Mouse (Mus musculus): ENCODE data around the gene Slc7a14. TPM values are rescaled to one million over a fixed set of nuclear protein-coding genes. Genes with fewer than 3 reads are reported as not detected.
"Not testable (repeated sequence)": the region's sequence is repeated elsewhere in the genome, so short reads cannot be mapped to it uniquely, and the experiment has no call there.

Gene Slc7a14
- under 1 TPM; 0.03 to 0.11 TPM for total RNA-seq (2021)

GRCm38 (mm10) chr3:31309934-31310787, at the start of gene Slc7a14:
Gene Slc7a14, minus strand, starts transcription at chr3:31310378.
- no peak for DNase-seq
- intact Hi-C loops (cut with DNase I) = no loop called here

- intact Hi-C loops (cut with DNase I) = no loop called here
- DNase-seq = no peak
Observed at GRCm38 (mm10) chr3:31346540-31346939, 36.4 kb upstream of the Slc7a14 start.

DNA sequence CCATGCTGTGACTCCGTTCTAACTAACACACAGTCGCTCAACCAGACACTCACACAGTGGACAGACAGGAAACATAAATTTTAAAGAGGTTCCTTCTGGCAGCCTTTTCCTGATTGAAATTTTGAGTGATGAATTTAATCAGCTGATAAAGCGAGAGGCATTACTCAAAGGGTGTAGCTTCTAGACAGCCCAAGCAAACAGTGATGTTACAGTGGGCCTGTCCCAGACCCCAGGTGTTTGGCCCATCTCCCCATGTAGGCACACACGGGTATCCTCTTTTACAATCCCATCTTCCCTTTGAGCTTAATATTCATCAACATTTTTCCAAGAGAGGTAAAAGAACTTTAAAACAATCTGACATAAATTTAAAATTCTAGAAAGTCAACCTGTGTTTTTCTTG, 35.6 kb upstream of the Slc7a14 start:
- no peak for DNase-seq
- intact Hi-C loops (cut with DNase I) = no loop called here

DNA sequence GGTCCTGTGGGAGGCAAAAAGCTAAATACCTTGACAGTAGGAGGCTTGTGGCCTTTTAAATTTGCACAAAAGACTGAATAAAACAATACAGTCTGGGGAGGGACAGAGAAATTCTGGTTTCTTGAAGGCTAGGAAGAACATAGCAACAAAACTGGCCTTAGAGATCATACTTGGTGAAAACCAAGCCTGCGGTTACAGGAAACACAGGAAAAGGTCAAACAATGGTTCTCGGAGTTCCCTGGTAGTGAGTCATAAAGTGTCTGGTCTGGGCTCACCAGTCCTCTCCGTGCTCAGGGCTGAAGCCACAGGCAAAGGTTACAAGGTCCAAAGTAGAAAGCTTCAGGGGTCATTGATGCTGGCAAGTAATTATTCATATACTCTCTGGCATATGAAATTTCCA, 29.1 kb upstream of the Slc7a14 start:
- intact Hi-C loops (cut with DNase I) = no loop called here
- no peak for DNase-seq

DNA sequence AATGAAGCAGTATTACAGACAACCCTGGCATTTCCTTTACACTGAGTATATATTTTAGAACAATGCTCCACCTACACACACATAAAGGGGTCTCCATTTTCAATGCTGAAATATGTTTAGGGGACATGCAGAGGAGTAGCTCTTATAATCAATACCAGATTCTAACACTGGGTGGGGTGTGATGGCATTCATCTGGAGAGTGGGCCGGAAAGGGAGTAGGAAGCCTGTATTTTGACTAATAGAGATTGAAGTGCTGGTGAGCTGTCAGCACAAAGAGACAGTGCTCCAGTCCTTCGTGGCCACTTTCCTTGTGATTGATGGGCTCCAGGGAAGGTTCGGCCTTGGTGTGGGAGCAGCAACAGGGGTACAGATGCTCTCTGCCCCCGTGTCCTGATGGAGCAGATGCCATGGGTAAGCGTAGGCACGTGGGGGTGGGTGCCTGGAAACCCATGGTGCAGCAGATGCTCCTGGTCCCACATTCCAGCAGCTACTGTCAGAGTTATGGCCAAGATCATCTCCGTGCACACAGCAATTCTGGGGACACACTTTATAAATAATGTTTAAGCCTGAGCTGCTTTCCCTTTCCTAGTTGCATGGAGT, 18.2 kb upstream of the Slc7a14 start:
- intact Hi-C loops (cut with DNase I) = no loop called here
- DNase-seq = no peak

DNA sequence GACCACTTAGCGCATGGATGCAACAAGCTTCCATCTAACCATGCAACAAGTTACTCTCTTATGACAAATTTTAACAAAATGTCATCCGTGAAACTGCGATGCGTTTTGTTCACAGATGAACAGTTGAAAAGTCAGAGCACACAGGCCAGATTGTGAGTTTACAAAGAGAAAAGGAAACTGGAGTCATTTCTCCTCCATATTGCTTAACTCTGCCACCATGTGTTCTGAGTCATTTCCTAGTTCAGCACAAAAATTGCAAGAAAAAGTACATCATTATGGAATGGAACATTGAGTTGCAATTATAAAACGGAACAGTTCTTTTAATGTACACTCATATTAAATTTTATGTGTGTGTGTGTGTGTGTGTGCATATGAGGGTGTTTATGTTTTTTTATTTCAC, 17.6 kb upstream of the Slc7a14 start:
- no peak for DNase-seq
- intact Hi-C loops (cut with DNase I) = no loop called here

DNA sequence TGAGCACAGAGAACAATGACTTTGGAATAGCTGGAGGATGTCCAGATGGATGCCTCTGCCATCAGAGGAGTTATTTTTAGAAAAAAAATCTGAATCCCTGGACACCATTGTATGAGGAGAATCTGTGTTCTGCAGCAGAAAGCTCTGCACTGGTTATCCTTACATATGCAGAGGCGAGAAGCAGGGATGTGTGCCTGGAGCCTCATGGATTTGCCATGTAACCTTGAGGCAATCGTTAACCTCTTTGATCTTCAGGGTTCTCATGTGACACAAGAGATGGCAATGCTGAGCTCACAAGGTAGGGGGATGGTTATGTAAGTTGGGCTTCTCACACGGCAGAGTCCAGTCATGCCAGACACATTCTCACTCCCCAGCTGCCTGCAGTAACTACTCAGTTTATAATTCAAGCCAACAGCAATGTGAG, 14.1 kb upstream of the Slc7a14 start:
- intact Hi-C loops (cut with DNase I) = no loop called here
- no peak for DNase-seq

- intact Hi-C loops (cut with DNase I) = no loop called here
Observed at GRCm38 (mm10) chr3:31309371-31309933, 726 bp downstream of the Slc7a14 start.

DNA sequence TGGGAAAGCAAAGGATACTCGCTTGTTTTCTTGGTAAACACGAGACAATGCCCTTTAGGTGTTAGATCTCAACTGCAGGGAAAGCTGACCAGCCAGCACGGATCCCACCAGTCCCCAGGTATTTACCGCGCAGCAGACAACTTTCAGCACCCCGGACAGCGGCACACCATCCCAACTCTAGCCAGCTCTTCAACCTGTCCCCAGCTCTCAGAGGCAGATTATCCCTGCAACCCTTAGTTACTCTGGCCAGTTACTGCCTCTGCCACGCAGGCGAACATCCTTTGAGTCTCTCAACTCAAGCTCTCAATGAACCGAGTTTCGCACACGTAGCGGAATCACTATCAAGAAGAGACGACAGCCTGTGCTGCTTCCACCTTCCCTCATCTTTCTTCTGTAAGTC, 1.3 kb downstream of the Slc7a14 start:
- intact Hi-C loops (cut with DNase I) = no loop called here
- DNase-seq = peak; percentile 13 to 45

More at GRCm38 (mm10) chr3:31309371-31309933, 726 bp downstream of the Slc7a14 start:
- no peak for DNase-seq

DNA sequence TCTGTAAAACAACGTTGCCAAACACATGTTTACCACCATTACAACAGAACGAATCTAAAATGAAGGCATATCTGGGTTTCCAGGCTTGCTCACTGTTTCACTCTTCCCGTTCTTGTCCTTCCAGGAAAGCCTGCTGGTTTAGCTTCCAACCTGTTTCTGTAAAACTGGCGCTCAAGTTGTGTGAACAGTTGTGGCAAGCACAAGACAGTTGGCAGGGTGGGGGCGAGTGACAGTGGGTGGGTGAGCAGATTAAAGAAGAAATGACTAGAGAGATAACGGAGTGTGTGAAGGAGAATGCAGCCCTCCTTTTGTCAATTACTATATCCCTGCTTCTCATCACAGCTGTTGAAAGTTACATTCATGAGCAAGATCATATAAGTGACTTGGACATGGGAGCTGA, 2.2 kb downstream of the Slc7a14 start:
- intact Hi-C loops (cut with DNase I) = no loop called here
- DNase-seq = no peak

DNA sequence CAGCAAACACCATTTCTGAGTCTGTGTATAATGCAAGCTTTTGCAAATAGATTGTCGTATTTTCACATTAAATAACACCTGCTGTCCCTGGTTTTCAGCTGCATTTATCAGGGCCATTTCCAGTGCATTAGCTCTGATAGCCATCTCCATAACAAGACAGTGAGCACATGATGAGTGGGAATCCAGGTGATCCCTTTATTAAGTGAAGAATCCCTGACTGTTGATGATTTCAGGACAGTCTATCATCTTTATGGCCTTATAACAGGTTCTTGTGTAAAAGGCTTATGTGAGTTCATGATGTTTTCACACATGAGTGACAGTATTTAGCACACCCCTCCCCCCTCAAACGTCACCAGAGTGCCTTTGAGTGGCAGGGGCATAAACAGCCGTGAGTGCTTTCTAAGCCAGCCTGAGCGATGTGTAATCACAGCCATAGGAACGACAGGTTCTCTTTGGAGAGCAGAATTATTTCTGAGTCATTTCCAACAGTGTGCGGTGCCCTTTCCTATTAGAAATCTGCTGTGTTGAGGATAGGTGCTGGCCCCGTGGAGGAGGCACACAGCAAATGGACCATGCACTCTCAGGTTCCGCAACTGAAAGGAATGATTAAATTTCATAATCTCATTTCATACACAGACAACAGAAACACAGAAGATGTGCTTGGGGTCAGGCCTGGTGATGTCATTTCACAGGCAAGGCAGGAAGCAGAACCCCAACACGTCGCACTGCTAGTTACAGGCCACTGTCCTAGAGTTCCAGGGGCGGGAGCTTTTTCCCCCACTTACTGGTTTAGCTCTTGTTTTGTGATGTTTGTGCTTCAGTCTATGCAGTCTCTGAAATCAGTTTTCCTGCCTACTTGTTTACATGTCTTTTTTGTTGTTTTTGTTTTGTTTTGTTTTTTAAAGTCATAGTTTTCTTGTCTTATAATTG, 18.2 kb downstream of the Slc7a14 start:
- DNase-seq = no peak

GRCm38 (mm10) chr3:31287421-31287948, 22.7 kb downstream of the Slc7a14 start:
- intact Hi-C loops (cut with DNase I) = no loop called here
- no peak for DNase-seq

More for the DNA sequence above, 18.2 kb downstream of the Slc7a14 start:
- intact Hi-C loops (cut with DNase I) = no loop called here

DNA sequence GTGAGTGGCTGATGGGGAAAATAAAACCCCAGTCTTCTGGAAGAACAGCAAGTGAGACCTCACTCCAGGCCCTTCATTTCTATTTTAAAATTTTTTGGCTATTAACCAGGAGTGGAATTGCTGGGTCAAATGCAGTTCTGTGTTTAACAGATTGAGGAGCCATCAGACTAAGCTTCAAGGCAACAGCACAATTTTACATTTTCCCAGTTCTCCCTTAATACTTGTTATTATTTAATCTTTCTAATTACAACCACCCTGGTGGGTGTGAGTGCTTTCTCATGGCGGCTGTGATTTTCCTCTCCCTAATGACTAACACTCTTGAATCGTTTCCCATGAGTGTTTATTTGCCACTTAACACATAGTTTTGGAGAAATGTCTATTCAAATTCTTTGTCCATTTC, 29.1 kb downstream of the Slc7a14 start:
- DNase-seq = no peak
- intact Hi-C loops (cut with DNase I) = no loop called here

GRCm38 (mm10) chr3:31274875-31275274, 35.3 kb downstream of the Slc7a14 start:
- DNase-seq = no peak
- intact Hi-C loops (cut with DNase I) = no loop called here

DNA sequence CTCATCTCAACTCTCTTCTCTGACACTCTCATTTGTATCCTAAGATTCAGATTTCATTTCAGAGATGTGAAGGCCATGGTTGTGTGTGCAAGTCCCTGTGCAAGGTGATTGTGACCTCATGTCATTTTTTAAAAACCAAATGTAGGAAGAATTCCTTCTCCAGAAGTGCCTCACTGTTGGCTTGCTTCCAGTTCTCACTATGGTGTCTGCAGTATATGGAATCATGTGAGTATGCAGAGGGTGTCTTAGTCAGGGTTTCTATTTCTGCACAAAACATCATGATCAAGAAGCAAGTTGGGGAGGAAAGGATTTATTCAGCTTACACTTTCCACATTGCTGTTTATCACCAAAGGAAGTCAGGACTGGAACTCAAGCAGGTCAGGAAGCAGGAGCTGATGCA, 36.9 kb downstream of the Slc7a14 start:
- intact Hi-C loops (cut with DNase I); DNase-seq: not testable (repeated sequence)

DNA sequence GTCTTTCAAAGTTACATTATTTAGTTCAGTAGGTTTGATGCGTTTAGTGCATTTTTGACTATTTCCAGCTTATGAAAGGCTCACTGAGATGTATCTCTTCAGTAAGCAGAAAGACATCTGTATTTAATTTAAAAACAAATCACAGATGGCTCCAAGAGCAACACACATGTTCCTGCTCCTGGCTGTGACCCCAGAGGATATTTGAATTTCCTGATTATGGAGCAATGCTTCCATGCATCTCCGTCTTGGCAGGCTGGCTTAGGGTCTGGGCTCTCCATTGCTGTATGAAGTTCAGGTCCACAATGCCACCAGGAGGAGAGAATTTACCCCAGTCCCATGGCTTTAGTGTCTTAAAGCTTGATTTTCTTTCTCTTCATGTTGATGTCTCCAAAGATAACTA, 37.5 kb downstream of the Slc7a14 start:
- intact Hi-C loops (cut with DNase I) = no loop called here
- DNase-seq = no peak

DNA sequence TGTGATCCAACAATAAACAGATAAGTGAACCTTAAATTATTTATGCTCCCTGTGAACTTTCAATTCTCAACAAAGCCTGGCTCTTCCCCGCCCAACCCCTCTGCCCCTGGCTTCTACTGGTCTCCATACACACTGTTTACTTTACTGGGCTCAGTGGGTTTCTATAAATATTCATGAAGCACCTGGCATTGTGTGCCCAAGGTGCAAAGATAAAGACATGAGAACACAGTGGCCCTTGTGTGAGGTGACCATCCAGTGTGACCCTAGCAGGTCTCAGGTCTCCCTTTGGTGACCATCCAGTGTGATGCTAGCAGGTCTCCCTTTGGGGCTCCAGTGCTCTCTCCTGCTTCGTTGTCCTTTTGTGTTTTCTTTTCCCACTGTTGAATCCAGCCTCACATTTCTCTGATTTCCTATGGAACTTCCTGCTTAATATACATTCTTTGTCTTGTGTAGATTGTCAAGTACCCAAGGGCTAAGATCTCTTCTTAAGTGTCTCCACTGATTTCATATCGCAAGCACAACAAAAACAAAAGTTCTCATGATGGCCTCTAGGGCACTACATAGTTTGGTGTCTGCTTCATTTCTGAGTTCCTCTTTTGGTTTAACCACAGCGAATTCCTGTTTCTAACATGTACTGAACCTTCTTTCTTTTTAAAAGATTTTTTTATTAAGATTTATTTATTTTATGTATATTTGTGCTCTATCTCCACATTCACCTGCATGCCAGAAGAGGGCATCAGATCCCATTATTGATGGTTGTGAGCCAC, 40.4 kb downstream of the Slc7a14 start:
- DNase-seq = no peak
- intact Hi-C loops (cut with DNase I) = no loop called here

DNA sequence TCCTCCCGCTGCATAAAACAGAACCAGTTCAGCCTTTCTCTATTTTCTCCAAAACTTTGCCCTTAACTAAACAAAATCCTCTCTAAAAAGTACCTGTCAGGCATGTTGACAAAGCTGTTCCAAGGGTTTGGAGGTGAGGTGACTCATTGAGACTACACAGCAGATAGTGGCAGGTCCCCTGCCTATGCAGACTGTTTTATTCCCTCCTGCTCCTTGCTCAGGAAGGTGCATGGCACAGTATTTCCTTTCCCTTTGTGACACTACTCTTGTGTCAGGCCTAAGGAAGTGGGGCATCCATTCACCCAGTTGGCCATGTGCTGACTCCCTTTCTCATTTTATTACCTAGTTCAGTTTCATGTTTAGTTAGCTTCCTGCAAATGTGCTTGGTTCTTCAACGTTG, 42.3 kb downstream of the Slc7a14 start:
- intact Hi-C loops (cut with DNase I) = no loop called here
- DNase-seq = no peak

DNA sequence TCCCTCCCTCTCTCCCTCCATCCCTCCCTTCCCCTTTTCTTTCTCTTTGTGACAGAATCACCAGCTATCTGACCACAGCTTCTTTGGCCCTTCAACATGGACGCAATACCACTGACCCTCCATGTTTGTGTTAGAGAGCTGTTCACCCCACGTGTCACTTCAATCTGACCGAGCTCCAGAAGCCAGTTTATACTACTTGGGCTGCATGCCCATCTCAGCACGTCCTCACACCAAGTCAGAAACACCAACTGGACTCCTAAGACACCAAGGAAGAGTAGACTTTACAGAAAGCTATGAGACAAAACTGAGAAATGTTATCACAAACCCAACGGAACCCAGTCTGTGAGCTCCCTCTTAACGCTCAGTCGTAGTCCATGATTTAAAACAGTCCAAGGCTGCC, 43.2 kb downstream of the Slc7a14 start:
- intact Hi-C loops (cut with DNase I) = no loop called here
- no peak for DNase-seq

DNA sequence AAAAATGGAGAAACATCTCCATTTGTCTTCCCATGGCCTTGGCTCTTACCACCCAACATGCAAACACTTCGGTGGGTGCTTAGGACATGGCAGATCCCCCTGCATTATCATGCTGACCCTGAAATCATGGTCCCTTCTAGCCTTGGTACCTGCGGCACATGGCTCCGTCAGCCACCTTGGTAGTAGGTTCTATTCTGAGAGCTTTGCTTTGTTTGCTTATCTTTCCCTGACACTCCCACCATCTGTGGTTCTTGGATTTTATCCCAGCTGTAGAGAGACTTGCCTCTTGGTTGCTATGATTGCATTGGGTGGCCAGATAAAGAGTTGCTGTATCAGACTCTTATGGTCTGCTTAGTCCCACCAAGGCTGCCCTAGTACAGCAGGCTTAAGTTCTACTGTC, 46.6 kb downstream of the Slc7a14 start:
- no peak for DNase-seq
- intact Hi-C loops (cut with DNase I) = no loop called here

All from heart, postnatal 36 days (tissue).